ENCODE assay signal across 8 mouse cellular contexts in genomic region chr1:55052355-55052953, GRCm38 (mm10). TPM values are rescaled to one million over a fixed set of nuclear protein-coding genes. Genes with fewer than 3 reads are reported as not detected.
DNase-seq lines count a peak whose midpoint lies in the region; ATAC-seq lines count a peak whose summit lies in the region.

Gene Coq10b (plus strand): TSS chr1:55052770.

- peak; percentile 99 for DNase-seq in adipocyte (ENCODE audit: low spot score)
- DNase-seq in embryo, embryonic 10 days (ENCODE audit: low spot score), result peak; percentile 100
- peak; percentile 96 for DNase-seq in gastrocnemius, postnatal 10 days
- peak; percentile 99 for DNase-seq in induced T-regulatory cell, adult 2 months (ENCODE audit: low read depth)
- peak; percentile 98 to 99 for DNase-seq in left cerebral cortex, adult 9 months (ENCODE audit: low spot score in 2 of 2)
- DNase-seq in right cerebral cortex, postnatal 14 days, result peak; percentile 98
- DNase-seq in urinary bladder, postnatal 36 days (ENCODE audit: low spot score in 2 of 2), result peak; percentile 99

- peak; percentile 95 for ATAC-seq in megakaryocyte progenitor cell, adult 5-6 weeks (replicated peaks; ENCODE audit: poor library complexity)

RNA-seq across cellular contexts. Expression of gene Coq10b, which starts in this region (rescaled TPM):
- total RNA-seq in gastrocnemius, postnatal 10 days (2021), result 10 to 100 TPM in 1 of 2 experiments, 1 to 10 TPM in 1; 9.5 to 11.3 TPM
- 20.7 TPM in 2 replicates for total RNA-seq in megakaryocyte progenitor cell, adult 5-6 weeks (2015)
- 15.2 and 17.0 TPM in 2 replicates for total RNA-seq in megakaryocyte progenitor cell, adult 5-6 weeks (2017)

Comparison
In these comparisons a context has a peak if more than half of its experiments do, and no peak if none do; other contexts are left out.
1. Peak in every context shown above with its lines: DNase-seq and ATAC-seq.